In genomic region chr11:108344759-108345158, GRCm38 (mm10) we compare ENCODE assay signal across 11 mouse cellular contexts. TPM values are rescaled to one million over a fixed set of nuclear protein-coding genes. Genes with fewer than 3 reads are reported as not detected.
DNase-seq lines count a peak whose midpoint lies in the region; ATAC-seq and TF ChIP-seq lines count a peak whose summit lies in the region.
"Had no signal": no experiment of that assay in that cellular context is flagged by ENCODE, and none has a peak within 500 bp of the region (broad histone marks: within the 10 kb centered on the region; RNA-seq: fewer than 3 reads in every experiment).

No protein-coding gene starts in this region.

- peaks cover 15% of the 10 kb centered on the region for H3K4me1 ChIP-seq in heart, embryonic 11.5 days (ENCODE audit: control insufficient read depth, insufficient read depth, low read length)
- peaks cover 10% of the 10 kb centered on the region for H3K4me1 ChIP-seq in E14TG2a.4 (replicated peaks; ENCODE audit: low read depth, low read length)
- peaks cover 7% of the 10 kb centered on the region; the same call in 1 of the 2 replicates for H3K4me1 ChIP-seq in forebrain, postnatal 0 days (ENCODE audit: insufficient read depth)
- H3K4me1 ChIP-seq in liver, embryonic 14.5 days (replicated peaks; ENCODE audit: control insufficient read depth in 2 of 2, insufficient read depth in 2 of 2, low read length in 1 of 2), result peaks cover 0 to 5% of the 10 kb centered on the region in 2 experiments; a peak in 3 of 4 replicates
- no peaks in the 10 kb centered on the region; the same call in 1 of the 2 replicates for H3K4me1 ChIP-seq in kidney, adult 2 months (ENCODE audit: control insufficient read depth, insufficient read depth, low read length)

- 65% methylated on average over 8 of the region's 8 CpGs for WGBS in heart, embryonic 11.5 days (ENCODE audit: insufficient replicate concordance)
- 46% methylated on average over 8 of the region's 8 CpGs for WGBS in forebrain, postnatal 0 days
- 65% methylated on average over 8 of the region's 8 CpGs for WGBS in liver, embryonic 14.5 days (ENCODE audit: insufficient replicate concordance)
- WGBS in kidney, adult 2 months, result 67% methylated on average over 8 of the region's 8 CpGs

- DNase-seq in heart, adult 9 months (ENCODE audit: low spot score in 2 of 2), result no peak
- DNase-seq in forebrain, postnatal 0 days, result no peak
- no peak for DNase-seq in liver, embryonic 14.5 days (ENCODE audit: low read depth in 3 of 3, low spot score in 3 of 3)
- DNase-seq in urinary bladder, postnatal 10 days (ENCODE audit: low spot score), result no peak
- DNase-seq in kidney, adult 2 months, result no peak
- DNase-seq: kidney, postnatal 25 days had no signal

- TF ChIP-seq POLR2A in kidney, adult 2 months (IDR thresholded peaks at IDR 0.05; ENCODE audit: low read depth, low read length), result no peak

- TF ChIP-seq EP300 in liver, embryonic 14.5 days (IDR thresholded peaks at IDR 0.05; ENCODE audit: low read depth), result no peak

- no peak overlapping the region for H3K27ac ChIP-seq in heart, embryonic 11.5 days (ENCODE audit: low read depth, low read length)
- H3K27ac ChIP-seq in forebrain, postnatal 0 days (ENCODE audit: low read depth, low read length), result no peak overlapping the region
- no peak overlapping the region for H3K27ac ChIP-seq in liver, embryonic 14.5 days
- H3K27ac ChIP-seq in kidney, adult 2 months (ENCODE audit: insufficient read depth, low read depth, low read length), result no peak overlapping the region

- ATAC-seq in heart, embryonic 11.5 days (replicated peaks; ENCODE audit: insufficient number of reproducible peaks, low FRiP score, low TSS enrichment), result no peak
- no peak for ATAC-seq in forebrain, postnatal 0 days
- ATAC-seq in liver, embryonic 14.5 days (ENCODE audit: insufficient read depth), result no peak
- no peak for ATAC-seq in megakaryocyte-erythroid progenitor cell, adult 5-6 weeks (replicated peaks; ENCODE audit: low FRiP score, low TSS enrichment, poor library complexity, severe bottlenecking)

- peak overlapping the region; percentile 88 for H3K4me3 ChIP-seq in heart, embryonic 11.5 days (ENCODE audit: low read depth, low read length)
- H3K4me3 ChIP-seq in E14TG2a.4 (replicated peaks; ENCODE audit: low read length), result peak overlapping the region; percentile 89
- peak overlapping the region; percentile 76 for H3K4me3 ChIP-seq in forebrain, postnatal 0 days (ENCODE audit: low read depth, low read length)
- H3K4me3 ChIP-seq in liver, embryonic 14.5 days (ENCODE audit: insufficient read depth in 1 of 2, low read depth in 2 of 2, low read length in 2 of 2), result no peak overlapping the region; a peak in 1 of 4 replicates
- H3K4me3 ChIP-seq in kidney, adult 2 months (ENCODE audit: insufficient read depth, low read depth, low read length), result no peak overlapping the region

- no peaks in the 10 kb centered on the region for H3K9me3 ChIP-seq in heart, embryonic 11.5 days (replicated peaks; ENCODE audit: control insufficient read depth, low read length)
- H3K9me3 ChIP-seq in E14TG2a.4 (ENCODE audit: low read length), result no peaks in the 10 kb centered on the region
- H3K9me3 ChIP-seq in forebrain, postnatal 0 days (ENCODE audit: low read length), result no peaks in the 10 kb centered on the region
- H3K9me3 ChIP-seq in liver, embryonic 14.5 days (ENCODE audit: control insufficient read depth, low read length), result no peaks in the 10 kb centered on the region
- H3K9me3 ChIP-seq: megakaryocyte, embryonic 14.5 days had no signal

- peak overlapping the region; percentile 99 for H3K4me2 ChIP-seq in heart, embryonic 11.5 days
- peak overlapping the region; percentile 99 for H3K4me2 ChIP-seq in forebrain, postnatal 0 days (ENCODE audit: low read depth)
- peak overlapping the region; percentile 76 for H3K4me2 ChIP-seq in liver, embryonic 14.5 days (ENCODE audit: low read depth)

- H3K27me3 ChIP-seq in heart, embryonic 11.5 days (ENCODE audit: control insufficient read depth, insufficient read depth, low read length), result no peaks in the 10 kb centered on the region
- H3K27me3 ChIP-seq in E14TG2a.4 (ENCODE audit: insufficient read depth, low read length), result peaks cover 67% of the 10 kb centered on the region
- H3K27me3 ChIP-seq in forebrain, postnatal 0 days (ENCODE audit: insufficient read depth, low read length), result no peaks in the 10 kb centered on the region
- H3K27me3 ChIP-seq in liver, embryonic 14.5 days (ENCODE audit: control insufficient read depth, insufficient read depth, low read length), result peaks cover 16% of the 10 kb centered on the region
- no peaks in the 10 kb centered on the region for H3K27me3 ChIP-seq in kidney, adult 2 months (replicated peaks; ENCODE audit: control insufficient read depth, insufficient read depth, low read length)

- H3K36me3 ChIP-seq in heart, embryonic 11.5 days (ENCODE audit: control insufficient read depth, insufficient read depth, low read length), result no peaks in the 10 kb centered on the region
- H3K36me3 ChIP-seq in E14TG2a.4 (ENCODE audit: insufficient read depth, low read length), result no peaks in the 10 kb centered on the region
- no peaks in the 10 kb centered on the region for H3K36me3 ChIP-seq in forebrain, postnatal 0 days (ENCODE audit: insufficient read depth)
- no peaks in the 10 kb centered on the region for H3K36me3 ChIP-seq in liver, embryonic 14.5 days (replicated peaks; ENCODE audit: control insufficient read depth, insufficient read depth, low read depth)
- no peaks in the 10 kb centered on the region for H3K36me3 ChIP-seq in kidney, adult 2 months (ENCODE audit: control insufficient read depth, insufficient read depth, low read length)

- no peak overlapping the region for H3K9ac ChIP-seq in heart, embryonic 11.5 days (ENCODE audit: low read depth, low read length)
- H3K9ac ChIP-seq in forebrain, postnatal 0 days, result 0 out of 2 replicates have a peak overlapping the region, but pooled peaks have one; percentile 81
- H3K9ac ChIP-seq in liver, embryonic 14.5 days (replicated peaks), result no peak overlapping the region

- no peak for TF ChIP-seq CTCF in E14TG2a.4 (conservative IDR thresholded peaks at IDR 0.05; ENCODE audit: low read length)
- TF ChIP-seq CTCF in forebrain, postnatal 0 days (IDR thresholded peaks at IDR 0.05; ENCODE audit: low read depth), result no peak
- no peak for TF ChIP-seq CTCF in liver, embryonic 14.5 days (IDR thresholded peaks at IDR 0.05; ENCODE audit: low read depth)
- no peak for TF ChIP-seq CTCF in kidney, adult 2 months (conservative IDR thresholded peaks at IDR 0.05; ENCODE audit: insufficient read depth, insufficient read length, low read depth, low read length)

RNA-seq across cellular contexts. Expression of gene Prkca, which starts 1.0 kb away (rescaled TPM):
- polyA plus RNA-seq in heart, embryonic 11.5 days (2014; fragmentation: Nextera tagmentation; extraction: Ambion mirVana), result 15.7 and 16.9 TPM in 2 replicates
- total RNA-seq in forebrain, postnatal 0 days (2014; rRNA removed), result 25.9 and 30.0 TPM in 2 replicates
- 3.9 and 5.0 TPM in 2 replicates for polyA plus RNA-seq in forebrain, postnatal 0 days (2015; fragmentation: Nextera tagmentation; extraction: Ambion mirVana)
- polyA plus RNA-seq in liver, embryonic 14.5 days (2012; rRNA removed), result 2.0 and 2.5 TPM in 2 replicates
- polyA plus RNA-seq in liver, embryonic 14.5 days (2014; fragmentation: Nextera tagmentation; extraction: Ambion mirVana), result 3.8 and 4.5 TPM in 2 replicates
- total RNA-seq in megakaryocyte-erythroid progenitor cell, adult 5-6 weeks (2014; fragmentation: Nextera tagmentation), result 9.6 and 11.4 TPM in 2 replicates
- total RNA-seq in megakaryocyte-erythroid progenitor cell, adult 5-6 weeks (2017), result 4.9 and 8.2 TPM in 2 replicates
- polyA plus RNA-seq in kidney, adult 2 months (2012; rRNA removed), result 3.5 and 5.4 TPM in 2 replicates

RNA-seq across cellular contexts. Expression of gene Apoh, which starts 1.6 kb away (rescaled TPM):
- polyA plus RNA-seq in heart, embryonic 11.5 days (2014; fragmentation: Nextera tagmentation; extraction: Ambion mirVana), result 0.26 TPM in 1 of 2 replicates, not detected in the other
- total RNA-seq in forebrain, postnatal 0 days (2014; rRNA removed), result 0.67 TPM in 1 of 2 replicates, not detected in the other
- polyA plus RNA-seq in forebrain, postnatal 0 days (2015; fragmentation: Nextera tagmentation; extraction: Ambion mirVana), result 0.24 and 0.25 TPM in 2 replicates
- polyA plus RNA-seq in liver, embryonic 14.5 days (2012; rRNA removed), result 232 and 286 TPM in 2 replicates
- polyA plus RNA-seq in liver, embryonic 14.5 days (2014; fragmentation: Nextera tagmentation; extraction: Ambion mirVana), result 287 and 289 TPM in 2 replicates
- total RNA-seq in megakaryocyte-erythroid progenitor cell, adult 5-6 weeks (2014; fragmentation: Nextera tagmentation), result not detected in 2 replicates
- total RNA-seq in megakaryocyte-erythroid progenitor cell, adult 5-6 weeks (2017), result not detected in 2 replicates
- polyA plus RNA-seq in kidney, adult 2 months (2012; rRNA removed), result 0.12 TPM in 1 of 2 replicates, not detected in the other
- total RNA-seq: common myeloid progenitor, adult 5-6 weeks had no signal

Comparison
In these comparisons a context has a peak if more than half of its experiments do, and no peak if none do; other contexts are left out.
1. H3K4me3 ChIP-seq: peak in heart, embryonic 11.5 days (single experiment), E14TG2a.4 (single experiment) and forebrain, postnatal 0 days (single experiment); none in liver, embryonic 14.5 days (0 of 2) and kidney, adult 2 months (single experiment).
2. RNA of gene Apoh, which starts 1.6 kb away (polyA plus RNA-seq): 232 to 289 TPM in liver, embryonic 14.5 days; 0.26 TPM in heart, embryonic 11.5 days, 0.24 to 0.25 TPM in forebrain, postnatal 0 days and 0.12 TPM in kidney, adult 2 months; every median in the first group is over 100 times any median in the second.
3. Peak in every context shown above with its lines, with median percentiles within 50 percentile points of each other: H3K4me2 ChIP-seq.